Mouse (Mus musculus): ENCODE data around the gene Zfp518b.

- TF ChIP-seq CTCF (IDR thresholded peaks at IDR 0.05; ENCODE audit: insufficient read depth, low read length) (no peak), POLR2A (IDR thresholded peaks at IDR 0.05; ENCODE audit: borderline replicate concordance, extremely low read depth, low read depth, low read length) (no peak)
Measured at GRCm38 (mm10) chr5:38653101-38653500, 31.5 kb downstream of the Zfp518b start.

Measured in lung, adult 2 months (tissue).